Mouse (Mus musculus): ENCODE data around the gene Maip1.

DNA sequence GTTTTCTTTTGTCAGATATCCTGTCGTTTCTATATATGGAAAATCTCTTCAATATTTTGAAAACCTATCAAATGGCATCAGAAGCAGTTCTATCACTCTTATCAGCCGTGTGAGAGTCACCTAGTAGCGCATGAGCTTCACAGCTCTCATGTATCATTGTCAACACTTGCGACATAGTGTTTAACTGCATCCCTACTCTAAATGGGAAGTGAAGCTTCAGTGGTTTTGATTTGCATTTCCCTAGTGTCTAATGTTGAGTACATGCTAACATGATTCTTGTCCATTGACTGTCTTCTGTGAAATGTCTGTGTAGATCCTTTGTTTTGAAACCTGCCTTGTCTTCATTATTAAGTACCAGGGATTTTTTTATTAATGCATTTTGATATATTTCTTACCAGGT lies 35.7 kb upstream of the Maip1 start:
- TF ChIP-seq CTCF (IDR thresholded peaks at IDR 0.05) (no peak), POLR2A (IDR thresholded peaks at IDR 0.05; ENCODE audit: insufficient read depth, low read depth, low read length) (no peak)

Data from heart, adult 2 months (tissue).